Mouse (Mus musculus) limb, embryonic 10.5 days (tissue): ENCODE measurements around the gene Erg. TPM values are rescaled to one million over a fixed set of nuclear protein-coding genes. Genes with fewer than 3 reads are reported as not detected.
A peak's percentile ranks its signal among the peaks of the same experiment; 100 is the strongest.

ENCODE experiments used
- DNase-seq: peaks from one replicate; pipeline ENCODE4 v3.0.0-alpha.2; 2017; ENCODE audit warnings: low spot score
- H3K27ac ChIP-seq: fragments of 300-500 bp; sonication (generic); 2 replicates; pipeline ENCODE4 v1.5.1; 2016; ENCODE audit warnings: mild to moderate bottlenecking
- H3K27me3 ChIP-seq: fragments of 300-500 bp; sonication (generic); 2 replicates; pipeline ENCODE4 v1.6.1; 2016; ENCODE audit warnings: low read depth, mild to moderate bottlenecking; ENCODE audit not compliant: poor library complexity, severe bottlenecking
- H3K36me3 ChIP-seq: fragments of 300-500 bp; sonication (generic); 2 replicates; pipeline ENCODE4 v1.6.1; 2016; ENCODE audit warnings: mild to moderate bottlenecking, moderate library complexity
- H3K4me1 ChIP-seq: fragments of 300-500 bp; sonication (generic); 2 replicates; pipeline ENCODE4 v1.6.1; 2016
- H3K4me3 ChIP-seq: fragments of 300-500 bp; sonication (generic); 2 replicates; pipeline ENCODE4 v1.5.1; 2016; ENCODE audit warnings: mild to moderate bottlenecking, moderate library complexity
- H3K9me3 ChIP-seq: fragments of 300-500 bp; sonication (generic); replicated peaks from 2 replicates; pipeline ENCODE4 v1.6.1; 2016; ENCODE audit warnings: mild to moderate bottlenecking
- WGBS: fragments of 180-500 bp; shearing (Covaris S2); methylation state at CpG from one replicate; pipeline ENCODE4 v1.1.7; 2016; 5-methylcytosine and 5-hydroxymethylcytosine counted together
- polyA plus RNA-seq: library from polyadenylated mRNA; unstranded; fragments of >200 nt; fragmentation: Nextera tagmentation; extraction: Ambion mirVana; gene quantifications from 2 replicates; pipeline ENCODE4 v1.2.1, GENCODE M21; 2016

The Erg gene
- polyA plus RNA-seq, 1 experiment from 2014 or later = 6.1 TPM

DNA sequence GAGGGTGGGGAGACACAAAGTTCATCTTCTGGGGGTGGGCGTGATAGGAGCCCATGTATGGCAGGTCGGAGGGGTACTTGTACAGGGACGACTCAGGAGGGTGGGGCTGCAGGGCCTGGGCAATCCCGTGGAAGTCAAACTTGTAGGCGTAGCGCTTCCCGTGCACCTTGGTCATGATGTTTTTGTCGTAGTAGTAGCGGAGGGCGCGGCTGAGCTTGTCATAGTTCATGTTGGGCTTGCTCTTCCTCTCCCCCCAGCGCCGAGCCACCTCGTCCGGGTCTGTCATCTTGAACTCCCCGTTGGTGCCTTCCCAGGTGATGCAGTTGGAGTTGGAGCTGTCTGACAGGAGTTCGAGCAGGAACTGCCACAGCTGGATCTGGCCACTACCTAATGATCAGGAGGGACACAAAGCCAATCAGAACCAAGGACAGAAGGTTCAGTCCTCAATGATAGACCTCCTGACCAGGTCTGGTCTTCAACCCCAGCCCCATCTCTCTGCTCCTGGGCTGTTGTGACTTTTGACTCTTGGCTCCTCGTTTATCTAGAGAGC, 225.4 kb downstream of the Erg start:
- Histone ChIP-seq H3K4me1 (peaks cover 15% of the 10 kb centered on the region; the same call in 1 of the 2 replicates), H3K27ac (no peak overlapping the region), H3K27me3 (no peaks in the 10 kb centered on the region), H3K9me3 (no peaks in the 10 kb centered on the region), H3K4me3 (no peak overlapping the region), H3K36me3 (peaks cover 8% of the 10 kb centered on the region; the same call in 1 of the 2 replicates)
- 96% methylated on average over 18 of the region's 18 CpGs for WGBS
- DNase-seq = no peak

DNA sequence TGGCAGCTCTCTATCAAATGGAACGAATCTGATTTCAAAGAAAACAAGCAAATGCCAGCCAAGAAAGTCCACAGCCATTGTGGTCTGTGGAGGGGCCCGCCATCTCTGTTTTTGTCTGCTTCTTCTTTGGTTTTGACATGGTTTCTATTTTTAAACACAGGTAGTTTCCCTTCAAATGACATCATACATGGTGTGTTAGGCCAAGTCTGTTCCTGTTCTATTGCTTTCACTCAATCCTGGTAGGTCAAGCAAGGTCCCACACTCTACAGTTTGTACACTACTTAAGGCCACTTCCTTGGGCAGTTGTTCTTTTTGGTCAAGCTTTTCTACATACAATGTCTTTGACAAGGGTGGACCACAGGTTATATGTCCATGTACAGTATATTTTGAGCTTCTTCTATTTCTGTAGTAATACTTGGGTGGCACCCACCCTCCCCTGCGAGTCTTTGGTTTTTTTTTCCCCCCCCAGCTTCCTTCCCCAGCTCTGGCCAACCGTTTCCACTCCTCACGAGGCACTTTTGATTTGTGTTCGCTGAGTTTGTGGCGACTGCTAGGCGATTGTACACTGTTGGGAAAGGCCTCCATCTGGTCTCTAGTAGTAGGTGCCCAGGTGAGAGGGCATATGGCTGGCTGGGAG, 226.1 kb downstream of the Erg start:
- Histone ChIP-seq H3K9me3 (no peaks in the 10 kb centered on the region), H3K27me3 (no peaks in the 10 kb centered on the region), H3K27ac (no peak overlapping the region), H3K4me3 (no peak overlapping the region), H3K4me1 (peaks cover 15% of the 10 kb centered on the region; the same call in 1 of the 2 replicates), H3K36me3 (peaks cover 8% of the 10 kb centered on the region; the same call in 1 of the 2 replicates)
- DNase-seq = no peak
- 95% methylated on average over 8 of the region's 8 CpGs for WGBS

DNA sequence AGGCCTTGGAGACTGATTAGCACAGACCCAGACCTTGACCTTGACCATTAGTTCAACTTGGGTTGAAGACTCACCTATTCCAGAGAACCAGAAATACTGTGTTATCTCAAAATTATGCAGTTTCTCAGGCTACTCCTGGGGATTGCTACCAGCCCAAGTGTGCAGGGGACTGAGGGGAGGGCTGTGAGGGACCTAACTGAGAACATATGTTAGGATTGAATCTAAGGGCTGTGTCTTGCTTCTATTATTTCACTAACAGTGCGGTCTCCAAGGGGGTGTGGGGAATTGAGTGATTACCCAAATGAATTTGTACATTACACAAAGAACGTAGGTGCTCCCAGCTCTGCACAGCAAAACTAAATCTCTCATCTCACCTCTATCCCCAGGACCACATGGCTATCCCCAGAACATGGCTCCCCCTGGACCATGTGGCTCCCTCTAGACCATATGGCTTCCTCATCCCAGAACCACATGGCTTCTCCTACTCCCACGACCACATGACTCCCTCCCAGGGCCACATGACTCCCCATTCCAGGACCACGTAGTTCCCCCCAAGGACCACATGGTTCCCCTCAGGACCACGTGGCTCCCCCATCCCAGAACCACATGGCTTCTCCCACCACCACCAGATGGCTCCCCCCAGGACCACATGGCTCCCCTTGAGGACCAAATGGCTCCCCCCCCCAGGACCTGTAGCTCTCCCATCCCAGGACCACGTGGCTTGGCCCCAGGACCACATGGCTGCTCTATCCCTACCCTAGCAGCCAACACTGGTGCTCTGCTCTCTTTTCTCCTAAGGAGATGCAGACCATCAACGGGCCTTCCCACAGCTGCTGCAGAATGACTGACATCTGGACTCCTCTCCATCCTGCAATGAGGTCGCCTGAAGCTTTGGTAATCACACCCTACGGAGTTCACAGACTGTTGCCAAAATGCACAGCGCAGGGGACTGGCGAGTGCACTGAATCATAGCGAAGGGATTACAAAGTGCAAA, 229.1 kb downstream of the Erg start:
- Histone ChIP-seq H3K27me3 (no peaks in the 10 kb centered on the region), H3K4me1 (peaks cover 25% of the 10 kb centered on the region), H3K36me3 (peaks cover 8% of the 10 kb centered on the region; the same call in 1 of the 2 replicates), H3K9me3 (no peaks in the 10 kb centered on the region), H3K27ac (0 out of 2 replicates have a peak overlapping the region, but pooled peaks have one; percentile 30), H3K4me3 (no peak overlapping the region)
- no peak for DNase-seq
- WGBS = 85% methylated on average over 12 of the region's 12 CpGs

DNA sequence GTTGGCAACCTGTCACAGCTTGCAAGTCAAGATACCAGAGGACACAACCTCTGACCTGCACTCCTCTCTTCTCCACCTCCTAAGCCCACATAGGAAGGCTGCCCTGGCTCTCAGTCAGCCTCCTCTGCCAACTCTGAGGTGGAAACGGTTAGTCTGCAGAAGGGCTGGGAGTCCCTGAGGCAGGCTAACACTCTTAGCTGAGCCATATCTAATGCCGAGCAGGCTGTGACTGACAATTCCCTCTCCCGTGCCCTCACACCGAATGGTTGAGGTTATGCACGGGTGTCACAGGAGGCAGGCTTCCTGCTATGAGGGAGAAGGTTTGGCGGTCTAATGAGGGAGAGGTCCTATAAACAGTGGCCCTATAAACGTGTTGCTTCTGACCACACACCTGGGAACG, 232.6 kb downstream of the Erg start:
- WGBS = 74% methylated on average over 8 of the region's 8 CpGs
- Histone ChIP-seq H3K27ac (no peak overlapping the region), H3K4me3 (no peak overlapping the region), H3K9me3 (no peaks in the 10 kb centered on the region), H3K4me1 (peaks cover 32% of the 10 kb centered on the region), H3K27me3 (no peaks in the 10 kb centered on the region), H3K36me3 (no peaks in the 10 kb centered on the region)
- no peak for DNase-seq

DNA sequence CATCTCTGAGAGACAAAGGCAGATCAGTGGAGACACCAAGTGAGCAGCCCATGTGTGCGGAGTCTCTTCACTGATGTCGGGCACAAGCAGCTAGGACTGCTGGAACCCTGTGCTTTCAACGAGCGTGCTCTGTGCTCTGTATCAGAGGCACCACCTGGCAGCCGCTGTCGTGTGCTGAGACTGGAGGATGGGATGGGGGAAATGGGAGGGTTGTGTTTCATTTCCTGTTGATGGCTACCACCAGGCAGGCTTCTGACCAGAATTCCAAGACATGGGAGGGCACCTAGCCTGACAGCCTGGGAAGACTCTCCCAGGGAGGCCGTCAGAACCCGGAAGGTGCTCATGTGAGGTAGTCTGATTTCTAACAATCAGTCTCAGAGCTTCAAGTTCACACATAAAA, 234.1 kb downstream of the Erg start:
- Histone ChIP-seq H3K4me3 (no peak overlapping the region), H3K4me1 (peaks cover 31% of the 10 kb centered on the region), H3K27ac (peak overlapping the region; percentile 57), H3K9me3 (no peaks in the 10 kb centered on the region), H3K27me3 (no peaks in the 10 kb centered on the region), H3K36me3 (no peaks in the 10 kb centered on the region)
- 73% methylated on average over 8 of the region's 8 CpGs for WGBS
- DNase-seq = no peak

DNA sequence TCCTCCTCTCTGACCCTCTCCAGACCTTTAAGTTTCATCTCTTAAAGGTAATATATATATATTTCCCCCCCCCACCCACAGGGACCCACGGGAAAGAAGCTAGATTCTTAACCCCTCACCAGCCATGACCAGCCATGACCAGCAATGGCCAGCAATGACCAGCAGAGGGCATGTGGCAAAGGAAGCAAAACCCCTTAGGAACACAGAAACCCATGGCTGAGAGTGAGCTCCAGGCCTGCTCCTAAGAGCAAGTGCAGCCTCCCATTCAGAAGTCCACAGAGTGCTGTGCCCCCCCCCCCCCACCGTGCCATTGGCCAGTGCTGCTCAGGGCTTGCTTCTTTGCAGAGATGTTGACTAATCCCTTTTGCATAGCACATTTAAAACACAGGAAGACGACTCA, 235.9 kb downstream of the Erg start:
- Histone ChIP-seq H3K36me3 (no peaks in the 10 kb centered on the region), H3K27ac (no peak overlapping the region), H3K27me3 (no peaks in the 10 kb centered on the region), H3K4me1 (peaks cover 25% of the 10 kb centered on the region), H3K9me3 (no peaks in the 10 kb centered on the region), H3K4me3 (no peak overlapping the region)
- 32% methylated on average over 3 of the region's 3 CpGs for WGBS
- peak; percentile 71 for DNase-seq

DNA sequence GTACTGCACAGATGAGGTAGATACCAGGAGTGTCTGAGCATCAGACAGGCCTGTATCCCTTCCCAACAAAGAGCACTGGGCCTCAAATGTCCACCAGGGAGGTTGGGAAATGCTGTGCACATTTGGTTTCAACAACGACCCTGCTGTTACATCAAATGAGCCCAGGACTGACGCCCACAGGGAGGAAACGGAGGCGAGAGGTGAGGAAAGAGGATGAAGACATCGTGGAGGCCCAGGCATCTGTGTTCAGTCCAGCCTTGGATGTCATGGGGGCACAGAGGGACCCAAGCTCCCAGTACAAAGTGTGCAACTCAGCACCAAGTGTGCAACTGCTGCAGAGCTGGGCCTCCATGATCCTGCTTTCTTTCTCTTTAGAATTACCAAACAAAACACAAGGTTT, 236.6 kb downstream of the Erg start:
- H3K36me3 ChIP-seq = no peaks in the 10 kb centered on the region
- H3K27ac ChIP-seq = no peak overlapping the region
- no peak for DNase-seq
- peaks cover 25% of the 10 kb centered on the region for H3K4me1 ChIP-seq
- no peak overlapping the region for H3K4me3 ChIP-seq
- no peaks in the 10 kb centered on the region for H3K27me3 ChIP-seq
- H3K9me3 ChIP-seq = no peaks in the 10 kb centered on the region
- 69% methylated on average over 5 of the region's 5 CpGs for WGBS

DNA sequence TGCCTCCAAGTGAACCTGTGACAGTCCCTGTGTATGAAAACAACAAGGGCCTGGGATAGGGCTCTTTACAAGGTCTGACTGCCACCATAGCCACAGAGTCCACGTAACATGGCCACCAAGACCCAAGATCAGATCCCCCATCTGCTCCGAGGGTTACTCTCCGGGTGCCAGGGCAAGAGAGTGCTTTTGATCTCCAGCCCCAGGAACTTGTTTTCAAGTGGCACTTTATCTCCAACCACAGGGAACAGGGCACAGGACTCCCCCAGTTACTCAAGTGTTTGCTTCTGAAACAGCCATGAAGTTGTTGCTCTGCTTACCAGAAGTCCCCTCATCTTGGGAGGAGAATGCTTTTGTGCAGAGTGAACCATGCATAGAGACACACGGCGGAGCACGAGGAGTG, 237.0 kb downstream of the Erg start:
- 95% methylated on average over 6 of the region's 6 CpGs for WGBS
- Histone ChIP-seq H3K4me1 (peaks cover 25% of the 10 kb centered on the region), H3K27me3 (no peaks in the 10 kb centered on the region), H3K9me3 (no peaks in the 10 kb centered on the region), H3K27ac (no peak overlapping the region), H3K36me3 (no peaks in the 10 kb centered on the region), H3K4me3 (no peak overlapping the region)
- no peak for DNase-seq

DNA sequence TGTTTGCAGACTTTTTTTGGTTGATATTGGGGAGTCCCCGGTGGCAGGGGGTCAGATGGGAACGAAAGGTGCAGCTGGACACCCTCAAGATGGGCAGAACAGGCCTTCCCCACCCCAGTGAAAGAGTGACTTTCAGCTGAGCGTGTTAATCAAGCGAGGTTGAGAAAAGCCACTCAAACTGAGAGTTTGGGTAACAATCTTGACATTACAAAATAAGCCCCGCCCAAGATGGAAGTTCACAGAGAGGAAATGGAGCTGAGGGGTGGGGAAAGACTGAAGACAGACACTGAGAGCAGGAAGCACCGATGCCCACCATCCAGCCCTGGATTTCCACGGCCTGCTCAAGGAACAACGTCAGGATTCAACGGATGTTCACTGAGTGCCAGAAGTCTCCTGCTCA, 237.8 kb downstream of the Erg start:
- H3K27me3 ChIP-seq = no peaks in the 10 kb centered on the region

DNA sequence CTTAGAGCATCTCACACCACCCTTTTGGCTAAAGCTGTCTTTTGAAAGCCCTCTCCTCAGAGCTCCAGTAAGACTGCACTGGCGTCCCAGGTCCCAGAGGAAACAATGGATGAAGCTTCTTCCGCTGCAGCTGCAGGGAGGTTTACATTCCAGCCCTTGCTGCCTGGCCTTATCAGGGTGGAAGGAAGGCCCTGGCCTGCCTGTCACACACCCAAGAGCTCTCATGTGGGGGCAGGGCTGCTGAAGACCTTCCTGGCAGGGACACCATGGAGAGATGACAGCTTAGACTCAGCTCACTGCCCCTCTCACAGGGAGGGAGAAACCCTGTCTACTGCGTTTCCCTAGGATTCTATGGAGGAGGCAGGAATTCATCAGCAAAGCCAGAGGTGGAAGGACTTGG, 239.2 kb downstream of the Erg start:
- WGBS = 21% methylated on average over 3 of the region's 3 CpGs
- Histone ChIP-seq H3K9me3 (no peaks in the 10 kb centered on the region), H3K4me3 (no peak overlapping the region), H3K36me3 (no peaks in the 10 kb centered on the region), H3K4me1 (peaks cover 14% of the 10 kb centered on the region), H3K27ac (peak overlapping the region; percentile 10; the same call in 1 of the 2 replicates), H3K27me3 (no peaks in the 10 kb centered on the region)
- DNase-seq = no peak

More for the DNA sequence above, 237.8 kb downstream of the Erg start:
- WGBS = 94% methylated on average over 9 of the region's 9 CpGs
- H3K9me3 ChIP-seq = no peaks in the 10 kb centered on the region
- peaks cover 20% of the 10 kb centered on the region for H3K4me1 ChIP-seq
- no peak overlapping the region for H3K27ac ChIP-seq
- DNase-seq = no peak
- H3K4me3 ChIP-seq = no peak overlapping the region
- no peaks in the 10 kb centered on the region for H3K36me3 ChIP-seq

DNA sequence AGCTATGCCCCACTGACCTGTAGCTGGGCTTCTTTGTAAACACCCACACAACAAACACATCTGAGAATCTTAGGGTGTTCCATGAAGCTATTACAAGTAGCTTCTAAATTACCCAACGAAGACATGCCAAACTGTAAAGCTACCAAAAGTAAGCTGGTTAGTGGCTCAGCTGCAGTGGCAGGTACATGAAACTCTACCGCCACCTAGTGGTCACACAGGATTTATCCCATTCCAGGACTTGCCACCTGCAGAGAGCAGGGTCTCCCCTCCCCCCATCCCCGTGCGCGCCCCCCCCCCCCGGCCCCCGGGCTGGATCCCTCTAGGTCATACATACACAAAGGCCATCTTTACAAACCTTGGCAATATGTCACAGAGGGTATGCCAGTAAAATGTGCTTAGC, 240.5 kb downstream of the Erg start:
- Histone ChIP-seq H3K4me3 (no peak overlapping the region), H3K36me3 (no peaks in the 10 kb centered on the region), H3K27ac (no peak overlapping the region), H3K27me3 (no peaks in the 10 kb centered on the region), H3K9me3 (no peaks in the 10 kb centered on the region), H3K4me1 (peaks cover 13% of the 10 kb centered on the region)
- WGBS = 5% methylated on average over 7 of the region's 7 CpGs
- DNase-seq = peak; percentile 86

DNA sequence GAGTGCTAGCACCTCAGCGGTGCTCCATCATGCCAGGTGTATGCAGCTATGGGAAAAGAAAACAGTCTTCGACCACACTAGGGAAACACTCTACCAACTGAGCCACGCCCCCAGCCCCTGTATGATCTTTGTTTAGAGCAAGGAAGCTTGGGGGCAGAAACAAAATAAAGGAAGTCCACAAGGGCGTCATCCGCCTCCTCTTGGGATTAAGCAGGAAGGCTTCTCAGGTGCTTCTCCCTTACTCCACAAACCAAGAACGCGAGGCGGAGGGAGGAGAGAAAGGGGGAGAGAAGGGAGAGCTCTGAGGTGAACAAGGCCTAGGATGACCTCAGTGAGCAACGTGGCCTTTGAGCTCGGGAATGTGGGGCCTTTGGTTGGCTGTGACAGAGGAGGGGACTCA, 241.4 kb downstream of the Erg start:
- Histone ChIP-seq H3K4me3 (no peak overlapping the region), H3K4me1 (peaks cover 20% of the 10 kb centered on the region), H3K27me3 (peaks cover 5% of the 10 kb centered on the region), H3K36me3 (no peaks in the 10 kb centered on the region), H3K9me3 (no peaks in the 10 kb centered on the region), H3K27ac (no peak overlapping the region)
- 73% methylated on average over 10 of the region's 10 CpGs for WGBS
- DNase-seq = no peak

DNA sequence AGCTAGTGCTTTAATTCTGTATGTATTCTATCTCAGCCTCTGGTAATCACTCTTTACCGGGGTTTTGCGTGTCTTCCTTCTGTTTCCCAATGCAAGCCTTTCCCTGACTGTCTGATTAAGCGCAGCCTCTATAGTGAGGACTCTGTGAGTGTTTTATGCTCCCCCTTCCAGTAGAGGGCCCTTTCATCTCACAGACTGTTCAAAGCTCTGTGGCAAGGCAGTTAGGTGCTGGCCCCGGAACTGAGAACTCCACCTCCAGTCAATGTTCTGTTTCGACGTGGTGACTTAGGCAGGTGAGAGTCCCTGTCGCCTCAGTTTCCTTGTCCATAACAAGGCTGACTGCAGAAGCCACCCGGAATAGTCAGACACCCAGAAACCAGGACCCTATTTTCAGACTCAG, 244.4 kb downstream of the Erg start:
- no peaks in the 10 kb centered on the region for H3K36me3 ChIP-seq
- no peak overlapping the region for H3K4me3 ChIP-seq
- H3K4me1 ChIP-seq = peaks cover 17% of the 10 kb centered on the region
- peaks cover 5% of the 10 kb centered on the region for H3K27me3 ChIP-seq
- H3K9me3 ChIP-seq = no peaks in the 10 kb centered on the region
- H3K27ac ChIP-seq = no peak overlapping the region
- no peak for DNase-seq
- WGBS = 75% methylated on average over 8 of the region's 8 CpGs
